Mouse (Mus musculus) gastrocnemius, adult 18-20 months (tissue): ENCODE results near the gene Timp4. TPM values are rescaled to one million over a fixed set of nuclear protein-coding genes. Genes with fewer than 3 reads are reported as not detected.
"Not testable (repeated sequence)": the region's sequence is repeated elsewhere in the genome, so short reads cannot be mapped to it uniquely, and the experiment has no call there.

Experiments used
- DNase-seq: peaks from one replicate; pipeline ENCODE4 v3.0.0; 2021; ENCODE audit warnings: low spot score
- total RNA-seq, 2 experiments: library from RNA; stranded (reverse); gene quantifications; 2 replicates each; pipeline ENCODE4 v1.2.3; 2021

Gene Timp4
- total RNA-seq, 2 experiments from 2014 or later: 20.1 to 24.4 TPM

- no peak for DNase-seq
Observed at GRCm38 (mm10) chr6:115255171-115255570, 3.2 kb upstream of the Timp4 start.

- peak; percentile 44 for DNase-seq
Observed at GRCm38 (mm10) chr6:115251531-115251985, 447 bp downstream of the Timp4 start.

- DNase-seq: no peak
Observed at GRCm38 (mm10) chr6:115245500-115246058, 6.4 kb downstream of the Timp4 start.

GRCm38 (mm10) chr6:115244222-115244621 lies 7.8 kb downstream of the Timp4 start:
- no peak for DNase-seq

- DNase-seq: no peak
Observed at GRCm38 (mm10) chr6:115241939-115242338, 10.1 kb downstream of the Timp4 start.

- no peak for DNase-seq
Observed at GRCm38 (mm10) chr6:115241131-115241699, 10.8 kb downstream of the Timp4 start.

GRCm38 (mm10) chr6:115240431-115240830 lies 11.6 kb downstream of the Timp4 start:
- DNase-seq: not testable (repeated sequence)

- DNase-seq: no peak
Observed at GRCm38 (mm10) chr6:115239335-115239734, 12.7 kb downstream of the Timp4 start.

- peak; percentile 72 for DNase-seq
Observed at GRCm38 (mm10) chr6:115238031-115239027, 13.7 kb downstream of the Timp4 start.

- peak; percentile 45 for DNase-seq
Observed at GRCm38 (mm10) chr6:115232562-115232961, 19.4 kb downstream of the Timp4 start.

- no peak for DNase-seq
Observed at GRCm38 (mm10) chr6:115231836-115232235, 20.2 kb downstream of the Timp4 start.

- no peak for DNase-seq
Observed at GRCm38 (mm10) chr6:115230557-115230956, 21.4 kb downstream of the Timp4 start.

- DNase-seq: peak; percentile 78
Observed at GRCm38 (mm10) chr6:115227529-115227928, 24.5 kb downstream of the Timp4 start.

GRCm38 (mm10) chr6:115227043-115227442 lies 25.0 kb downstream of the Timp4 start, which contains the start of gene Gm17482:
Gene Gm17482 (plus strand): TSS chr6:115227343.
- DNase-seq: no peak

GRCm38 (mm10) chr6:115225519-115225918 lies 26.5 kb downstream of the Timp4 start:
- DNase-seq: no peak

GRCm38 (mm10) chr6:115221215-115221641 lies 30.8 kb downstream of the Timp4 start:
- no peak for DNase-seq

GRCm38 (mm10) chr6:115213129-115213528 lies 38.9 kb downstream of the Timp4 start:
- DNase-seq: no peak

- DNase-seq: no peak
Observed at GRCm38 (mm10) chr6:115212132-115212903, 39.7 kb downstream of the Timp4 start.

- DNase-seq: no peak
Observed at GRCm38 (mm10) chr6:115210820-115211219, 41.2 kb downstream of the Timp4 start.

GRCm38 (mm10) chr6:115210187-115210586 lies 41.8 kb downstream of the Timp4 start:
- no peak for DNase-seq

- DNase-seq: no peak
Observed at GRCm38 (mm10) chr6:115203029-115203428, 49.0 kb downstream of the Timp4 start.
